Mouse (Mus musculus) liver, postnatal 0 days (tissue): ENCODE data around the gene Rfx3.

Source experiments
- CTCF ChIP-seq: sonication (generic); IDR thresholded peaks from 2 replicates; pipeline ENCODE4 v1.5.1; 2016; ENCODE audit warnings: antibody characterized with exemption, low read depth
- EP300 ChIP-seq: IDR thresholded peaks from 2 replicates; pipeline ENCODE4 v1.6.1; 2016; ENCODE audit warnings: antibody characterized with exemption, low read depth, mild to moderate bottlenecking

DNA sequence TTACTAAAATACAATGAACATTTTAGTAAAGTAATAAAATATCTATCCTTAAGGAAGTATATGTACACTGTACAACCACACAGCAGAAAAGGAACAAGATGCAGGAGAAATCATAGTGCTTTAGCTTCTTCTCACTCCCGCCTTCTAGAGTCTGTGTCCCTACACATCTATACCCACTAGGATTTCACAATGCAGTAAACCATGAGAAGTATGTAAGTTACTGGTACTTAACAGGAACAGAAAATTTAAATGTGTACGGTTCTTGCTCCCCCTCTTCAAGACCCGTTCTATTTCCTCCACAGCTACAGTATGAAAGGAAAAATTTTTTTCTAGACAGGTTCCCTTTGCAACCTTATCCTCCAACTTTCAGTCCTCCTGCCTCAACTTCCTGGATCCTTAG, 8.3 kb downstream of the Rfx3 start:
- TF ChIP-seq CTCF (no peak), EP300 (no peak)
